Mouse (Mus musculus): ENCODE measurements around the gene Mtch2. TPM values are rescaled to one million over a fixed set of nuclear protein-coding genes. Genes with fewer than 3 reads are reported as not detected.

Gene Mtch2
- polyA plus RNA-seq, 1 experiment from 2014 or later, result 291 TPM

DNA sequence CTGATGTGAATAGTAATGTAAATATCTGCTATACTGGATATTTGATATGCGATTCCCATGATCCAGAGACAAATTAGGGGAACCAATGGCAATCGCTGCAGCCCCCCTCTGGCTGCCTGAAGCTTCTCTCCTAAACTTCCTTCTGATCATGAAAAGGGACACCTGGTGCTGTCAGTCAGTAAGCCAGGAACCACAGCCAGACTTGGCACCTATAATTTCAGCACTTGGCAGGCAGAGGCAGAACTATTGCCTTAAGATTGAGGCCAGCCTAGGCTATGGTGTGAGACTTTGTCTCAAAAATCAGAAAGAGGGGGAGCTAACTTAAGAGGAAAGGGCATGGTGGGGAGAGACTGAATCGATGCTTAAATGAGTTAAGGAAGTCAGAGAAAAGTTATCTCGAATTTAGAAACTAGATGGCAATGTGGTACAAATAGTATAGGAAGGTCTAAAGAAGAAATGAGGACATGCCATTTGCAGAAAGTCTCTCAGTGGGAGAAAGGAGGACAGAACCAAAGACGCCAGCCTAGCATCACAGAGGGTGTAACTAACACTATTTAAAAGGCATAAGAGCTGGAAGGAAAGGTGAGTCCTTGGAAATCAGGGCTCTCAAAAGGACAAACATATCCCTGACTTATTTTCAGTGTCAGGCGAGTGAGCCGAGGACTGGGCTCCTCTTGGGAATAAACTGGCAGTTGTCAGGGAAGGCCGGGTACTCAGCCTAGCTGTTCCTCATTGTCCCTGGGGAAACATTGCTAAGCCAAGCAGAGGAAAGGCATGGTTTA lies 24.4 kb downstream of the Mtch2 start:
- Histone ChIP-seq H3K9ac (ENCODE audit: low read length) (no peak overlapping the region), H3K4me1 (ENCODE audit: control insufficient read depth, insufficient read depth, low read length) (no peaks in the 10 kb centered on the region), H3K27ac (ENCODE audit: low read depth, low read length) (no peak overlapping the region), H3K9me3 (ENCODE audit: control insufficient read depth, low read length) (no peaks in the 10 kb centered on the region), H3K4me3 (ENCODE audit: low read depth, low read length) (no peak overlapping the region), H3K4me2 (ENCODE audit: low read depth) (no peak overlapping the region), H3K36me3 (ENCODE audit: control insufficient read depth, insufficient read depth, low read length) (no peaks in the 10 kb centered on the region), H3K27me3 (ENCODE audit: control insufficient read depth, insufficient read depth, low read length) (no peaks in the 10 kb centered on the region)
- ATAC-seq (ENCODE audit: insufficient read depth, low FRiP score, low TSS enrichment) (no peak), DNase-seq (ENCODE audit: low spot score) (no peak)
- 65% methylated on average over 8 of the region's 8 CpGs for WGBS

DNA sequence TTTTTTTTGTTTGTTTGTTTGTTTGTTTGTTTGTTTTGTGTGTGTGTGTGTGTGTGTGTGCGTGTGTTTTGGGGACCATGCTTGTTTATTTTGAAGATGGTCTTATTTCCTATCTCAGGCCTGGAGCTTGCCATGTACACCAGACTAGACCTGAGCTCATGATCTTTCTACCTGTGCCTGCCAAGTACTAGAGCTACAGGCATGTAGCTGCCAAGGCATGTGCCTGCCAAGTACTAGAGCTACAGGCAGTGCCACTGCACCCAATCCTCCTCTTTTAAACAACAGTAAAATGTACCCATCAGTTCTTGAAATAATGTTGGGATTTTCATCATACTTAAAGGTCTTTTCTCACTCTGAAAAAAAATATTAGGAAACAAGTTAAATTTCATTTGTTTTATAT lies 27.1 kb downstream of the Mtch2 start:
- Histone ChIP-seq H3K4me1 (ENCODE audit: control insufficient read depth, insufficient read depth, low read length) (no peaks in the 10 kb centered on the region), H3K36me3 (ENCODE audit: control insufficient read depth, insufficient read depth, low read length) (no peaks in the 10 kb centered on the region), H3K4me3 (ENCODE audit: low read depth, low read length) (no peak overlapping the region), H3K9me3 (ENCODE audit: control insufficient read depth, low read length) (no peaks in the 10 kb centered on the region), H3K27ac (ENCODE audit: low read depth, low read length) (no peak overlapping the region), H3K4me2 (ENCODE audit: low read depth) (no peak overlapping the region), H3K9ac (ENCODE audit: low read length) (no peak overlapping the region), H3K27me3 (ENCODE audit: control insufficient read depth, insufficient read depth, low read length) (no peaks in the 10 kb centered on the region)
- 86% methylated on average over 1 of the region's 1 CpGs for WGBS
- ATAC-seq (ENCODE audit: insufficient read depth, low FRiP score, low TSS enrichment) (no peak), DNase-seq (ENCODE audit: low spot score) (no peak)

DNA sequence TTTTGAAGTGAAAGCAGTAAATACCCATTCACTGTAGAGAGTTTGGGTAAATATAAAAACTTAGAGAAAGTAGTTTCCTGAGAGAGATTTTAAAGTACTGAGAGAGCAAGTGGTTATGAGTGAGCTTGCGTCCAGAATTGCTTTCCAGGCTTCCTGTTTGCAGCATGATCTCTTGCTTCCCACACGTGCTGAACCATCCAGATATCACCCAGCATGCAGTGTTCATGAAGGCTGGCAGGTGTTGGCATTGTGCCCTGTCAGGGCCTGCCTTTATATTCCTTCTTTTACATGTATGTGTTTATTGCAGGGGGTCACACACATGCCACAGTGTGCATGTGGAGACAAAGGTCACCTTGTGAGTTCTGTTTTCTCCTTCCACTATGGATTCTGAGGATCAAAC lies 28.3 kb downstream of the Mtch2 start:
- 84% methylated on average over 2 of the region's 2 CpGs for WGBS

DNA sequence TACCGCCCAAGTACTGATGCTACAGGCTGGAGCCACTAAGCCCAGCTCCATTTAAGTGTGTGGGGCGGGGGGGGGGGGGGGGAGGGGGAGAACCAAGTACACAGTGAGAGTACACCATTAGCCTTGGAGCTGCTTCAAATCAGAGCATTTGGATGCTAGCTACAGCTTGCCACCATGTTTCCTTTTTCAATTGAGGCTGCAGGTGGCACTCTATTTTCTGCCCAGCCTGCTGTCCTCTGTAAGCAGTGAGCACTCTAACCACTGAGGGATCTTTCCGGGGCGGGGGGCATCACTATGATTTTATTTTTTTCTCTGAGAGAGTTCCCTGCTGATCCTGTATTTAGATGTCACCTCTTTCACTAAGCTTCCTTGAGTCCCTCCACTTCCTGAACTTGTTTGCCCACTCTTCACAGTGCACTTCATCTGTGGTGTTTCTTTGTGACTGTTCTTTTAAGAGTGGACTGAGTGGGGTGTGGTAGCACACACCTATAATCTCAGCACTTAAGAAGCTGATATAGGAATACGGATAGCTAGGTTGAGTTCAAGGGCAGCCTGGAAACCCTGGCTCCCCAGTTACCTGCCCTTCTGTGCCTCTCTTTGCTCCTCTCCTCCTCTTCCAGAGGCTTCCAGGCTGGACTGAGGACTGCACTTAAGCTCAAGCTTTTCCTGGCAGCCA lies 30.8 kb downstream of the Mtch2 start:
- 63% methylated on average over 5 of the region's 5 CpGs for WGBS
- Histone ChIP-seq H3K36me3 (ENCODE audit: control insufficient read depth, insufficient read depth, low read length) (no peaks in the 10 kb centered on the region), H3K4me2 (ENCODE audit: low read depth) (no peak overlapping the region), H3K4me1 (ENCODE audit: control insufficient read depth, insufficient read depth, low read length) (no peaks in the 10 kb centered on the region), H3K9ac (ENCODE audit: low read length) (no peak overlapping the region), H3K27me3 (ENCODE audit: control insufficient read depth, insufficient read depth, low read length) (peaks cover 4% of the 10 kb centered on the region; the same call in 1 of the 2 replicates), H3K4me3 (ENCODE audit: low read depth, low read length) (no peak overlapping the region), H3K9me3 (ENCODE audit: control insufficient read depth, low read length) (no peaks in the 10 kb centered on the region), H3K27ac (ENCODE audit: low read depth, low read length) (no peak overlapping the region)
- ATAC-seq (ENCODE audit: insufficient read depth, low FRiP score, low TSS enrichment) (no peak), DNase-seq (ENCODE audit: low spot score) (no peak)

More for the DNA sequence above, 28.3 kb downstream of the Mtch2 start:
- Histone ChIP-seq H3K9ac (ENCODE audit: low read length) (no peak overlapping the region), H3K4me3 (ENCODE audit: low read depth, low read length) (no peak overlapping the region), H3K4me2 (ENCODE audit: low read depth) (no peak overlapping the region), H3K4me1 (ENCODE audit: control insufficient read depth, insufficient read depth, low read length) (no peaks in the 10 kb centered on the region), H3K9me3 (ENCODE audit: control insufficient read depth, low read length) (no peaks in the 10 kb centered on the region), H3K27ac (ENCODE audit: low read depth, low read length) (no peak overlapping the region), H3K36me3 (ENCODE audit: control insufficient read depth, insufficient read depth, low read length) (no peaks in the 10 kb centered on the region), H3K27me3 (ENCODE audit: control insufficient read depth, insufficient read depth, low read length) (peaks cover 3% of the 10 kb centered on the region; the same call in 1 of the 2 replicates)
- no peak for ATAC-seq (ENCODE audit: insufficient read depth, low FRiP score, low TSS enrichment)
- DNase-seq (ENCODE audit: low spot score), result no peak

- ATAC-seq (ENCODE audit: insufficient read depth, low FRiP score, low TSS enrichment), result no peak
- H3K27me3 ChIP-seq (ENCODE audit: control insufficient read depth, insufficient read depth, low read length), result peaks cover 4% of the 10 kb centered on the region; the same call in 1 of the 2 replicates
- DNase-seq (ENCODE audit: low spot score), result no peak
Observed at GRCm38 (mm10) chr2:90879419-90879818, 32.5 kb downstream of the Mtch2 start.

DNA sequence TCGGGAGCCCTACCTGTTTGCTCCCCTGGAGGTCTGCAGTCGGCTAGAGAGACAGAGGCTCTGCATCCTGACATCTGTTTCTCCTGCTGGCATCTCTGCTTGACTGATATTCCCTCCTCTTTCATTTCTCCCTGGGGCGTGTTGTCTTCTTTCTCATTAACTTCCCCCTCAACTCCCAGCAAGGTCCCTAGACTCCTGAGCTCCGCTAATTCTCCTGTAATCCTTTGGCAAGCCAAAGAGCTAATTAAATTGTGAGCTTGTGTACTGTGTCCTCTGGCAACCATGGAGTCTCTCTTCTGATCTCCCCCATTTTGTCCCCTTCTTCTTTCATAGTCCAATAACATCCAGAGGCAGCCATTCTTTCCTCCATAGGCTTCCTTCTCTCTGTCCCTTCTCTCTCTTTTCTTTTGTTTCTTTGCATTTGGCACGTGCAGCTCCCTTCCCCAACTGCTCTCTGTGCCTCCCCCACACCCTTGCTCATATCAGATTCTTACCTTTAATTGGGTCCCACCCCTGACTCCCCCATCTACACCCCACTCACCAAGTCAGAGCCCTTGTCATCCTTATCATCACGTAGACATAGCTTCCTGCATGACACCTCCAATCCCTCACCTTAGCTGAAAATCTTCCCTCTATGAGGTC lies 33.3 kb downstream of the Mtch2 start:
- Histone ChIP-seq H3K4me1 (ENCODE audit: control insufficient read depth, insufficient read depth, low read length) (no peaks in the 10 kb centered on the region), H3K36me3 (ENCODE audit: control insufficient read depth, insufficient read depth, low read length) (no peaks in the 10 kb centered on the region), H3K4me3 (ENCODE audit: low read depth, low read length) (no peak overlapping the region), H3K9me3 (ENCODE audit: control insufficient read depth, low read length) (no peaks in the 10 kb centered on the region), H3K4me2 (ENCODE audit: low read depth) (no peak overlapping the region), H3K9ac (ENCODE audit: low read length) (no peak overlapping the region), H3K27me3 (ENCODE audit: control insufficient read depth, insufficient read depth, low read length) (peaks cover 4% of the 10 kb centered on the region), H3K27ac (ENCODE audit: low read depth, low read length) (no peak overlapping the region)
- DNase-seq (ENCODE audit: low spot score) (no peak), ATAC-seq (ENCODE audit: insufficient read depth, low FRiP score, low TSS enrichment) (no peak)
- WGBS, result 43% methylated on average over 6 of the region's 6 CpGs

More at GRCm38 (mm10) chr2:90879419-90879818, 32.5 kb downstream of the Mtch2 start:
- H3K27ac ChIP-seq (ENCODE audit: low read depth, low read length), result no peak overlapping the region
- H3K9ac ChIP-seq (ENCODE audit: low read length), result no peak overlapping the region
- H3K4me1 ChIP-seq (ENCODE audit: control insufficient read depth, insufficient read depth, low read length), result no peaks in the 10 kb centered on the region
- H3K4me3 ChIP-seq (ENCODE audit: low read depth, low read length), result no peak overlapping the region
- no peaks in the 10 kb centered on the region for H3K36me3 ChIP-seq (ENCODE audit: control insufficient read depth, insufficient read depth, low read length)
- no peaks in the 10 kb centered on the region for H3K9me3 ChIP-seq (ENCODE audit: control insufficient read depth, low read length)
- no peak overlapping the region for H3K4me2 ChIP-seq (ENCODE audit: low read depth)

- no peak for DNase-seq (ENCODE audit: low spot score)
- H3K4me3 ChIP-seq (ENCODE audit: low read depth, low read length), result no peak overlapping the region
- H3K27ac ChIP-seq (ENCODE audit: low read depth, low read length), result no peak overlapping the region
- H3K4me1 ChIP-seq (ENCODE audit: control insufficient read depth, insufficient read depth, low read length), result 0 out of 2 replicates have a peak, but pooled peaks cover 3% of the 10 kb centered on the region
- no peak overlapping the region for H3K9ac ChIP-seq (ENCODE audit: low read length)
- 86% methylated on average over 2 of the region's 2 CpGs for WGBS
- no peaks in the 10 kb centered on the region for H3K36me3 ChIP-seq (ENCODE audit: control insufficient read depth, insufficient read depth, low read length)
- H3K9me3 ChIP-seq (ENCODE audit: control insufficient read depth, low read length), result no peaks in the 10 kb centered on the region
- H3K27me3 ChIP-seq (ENCODE audit: control insufficient read depth, insufficient read depth, low read length), result peaks cover 14% of the 10 kb centered on the region
- no peak overlapping the region for H3K4me2 ChIP-seq (ENCODE audit: low read depth)
- ATAC-seq (ENCODE audit: insufficient read depth, low FRiP score, low TSS enrichment), result no peak
Observed at GRCm38 (mm10) chr2:90881824-90882223, 34.9 kb downstream of the Mtch2 start.

DNA sequence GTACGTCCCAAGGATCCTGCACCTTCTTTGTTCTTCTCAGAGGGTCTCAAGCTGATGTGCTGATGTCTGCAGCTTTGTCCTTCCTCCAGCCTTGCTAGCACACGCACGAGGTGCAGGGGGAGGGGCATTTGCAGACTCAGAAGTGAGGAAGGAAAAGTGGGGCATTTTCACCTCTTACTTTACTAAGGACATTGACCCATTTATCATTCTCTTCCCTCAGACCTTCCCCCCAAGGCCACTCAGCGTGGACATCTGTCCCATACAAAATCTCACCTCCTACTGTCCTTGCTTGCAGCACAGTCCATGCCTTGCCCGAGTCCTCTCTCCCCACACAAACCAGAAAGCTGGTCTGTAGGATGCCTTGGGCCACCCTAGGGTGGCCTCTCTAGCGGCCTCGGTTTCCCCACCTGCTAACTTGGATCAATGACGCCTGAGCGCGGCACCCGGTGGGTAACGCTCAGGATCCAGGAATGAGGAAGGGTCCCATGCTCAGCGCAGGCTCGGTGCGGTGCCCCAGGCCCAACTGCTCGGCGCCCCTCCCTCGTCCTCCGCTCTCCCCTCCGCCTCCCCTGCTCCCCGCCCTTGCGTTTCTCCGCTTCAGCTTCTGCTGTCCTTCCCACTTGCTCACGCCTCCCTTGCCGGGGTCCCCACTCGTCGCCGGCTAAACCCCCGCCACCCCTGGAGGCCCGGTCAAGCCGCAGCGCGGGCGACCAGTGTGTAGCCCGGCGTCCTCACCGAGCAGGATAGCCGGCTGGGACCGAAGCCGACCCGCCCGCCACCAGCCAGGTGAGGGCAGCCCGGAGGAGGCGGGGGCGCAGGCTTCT lies 38.5 kb downstream of the Mtch2 start, which contains the start of gene C1qtnf4:
Gene C1qtnf4 (plus strand): TSS at position 643 of the 824 bp plus-strand sequence.
- no peaks in the 10 kb centered on the region for H3K36me3 ChIP-seq (ENCODE audit: control insufficient read depth, insufficient read depth, low read length)
- H3K9ac ChIP-seq (ENCODE audit: low read length), result peak within 1 kb of the TSS; percentile 72
- peaks cover 5% of the 10 kb centered on the region; the same call in 1 of the 2 replicates for H3K4me1 ChIP-seq (ENCODE audit: control insufficient read depth, insufficient read depth, low read length)
- H3K4me3 ChIP-seq (ENCODE audit: low read depth, low read length), result peak within 1 kb of the TSS; percentile 55
- WGBS, result under 1% methylated on average over 44 of the region's 45 CpGs
- peak within 1 kb of the TSS; percentile 90 for H3K4me2 ChIP-seq (ENCODE audit: low read depth)
- peak; percentile 56 for ATAC-seq (ENCODE audit: insufficient read depth, low FRiP score, low TSS enrichment)
- 0 out of 2 replicates have a peak within 1 kb of the TSS, but pooled peaks have one; percentile 27 for H3K27ac ChIP-seq (ENCODE audit: low read depth, low read length)
- peaks cover 39% of the 10 kb centered on the region for H3K27me3 ChIP-seq (ENCODE audit: control insufficient read depth, insufficient read depth, low read length)
- DNase-seq (ENCODE audit: low spot score), result peak; percentile 63
- no peaks in the 10 kb centered on the region for H3K9me3 ChIP-seq (ENCODE audit: control insufficient read depth, low read length)
